Mouse (Mus musculus) mature B cell (primary cell): ENCODE data around the gene Slc41a2.

Experiments
- in situ Hi-C: fragments of 300-500 bp; cut with MboI; formaldehyde crosslinking; loops from 2 replicates; pipeline ENCODE4 v1.14.3; 2019

The Slc41a2 gene

DNA sequence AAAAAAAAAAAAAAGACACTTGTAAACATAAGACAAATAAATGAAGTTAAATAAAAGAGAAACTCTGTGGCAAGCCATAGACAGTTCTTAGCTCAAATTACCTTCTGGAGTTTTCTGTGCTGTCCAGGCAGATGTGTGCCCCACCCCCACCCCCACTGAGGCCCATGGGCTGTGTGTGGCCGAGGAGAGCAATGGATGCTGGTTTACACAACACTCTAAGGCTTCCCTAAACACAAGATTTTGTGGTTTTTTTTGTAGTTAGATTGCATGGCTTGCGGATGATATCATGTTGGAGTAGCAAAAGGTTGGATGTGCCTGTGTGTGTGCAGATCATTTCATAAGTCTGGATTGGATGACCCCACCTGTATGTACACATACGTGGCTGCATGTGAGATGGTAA lies 116.8 kb downstream of the Slc41a2 start:
- in situ Hi-C loops, result no loop called here

DNA sequence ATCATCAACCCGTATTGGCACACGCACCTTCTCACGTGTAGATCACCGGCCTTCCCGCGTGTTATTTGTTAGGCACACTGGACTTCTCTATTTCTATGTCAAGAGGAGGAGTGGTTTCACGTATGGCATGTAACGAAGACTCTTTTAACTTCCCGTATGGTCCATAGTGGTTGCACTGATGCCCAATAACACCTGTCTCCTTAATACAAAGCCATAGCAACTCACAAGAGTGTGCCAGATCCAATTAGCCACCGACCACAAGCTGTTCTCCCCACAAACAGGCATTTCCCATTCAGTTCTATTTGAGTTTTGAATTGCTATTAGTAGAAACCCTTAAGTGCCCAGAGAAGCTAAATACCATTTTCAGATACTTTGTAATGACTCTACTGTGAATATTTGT lies 117.5 kb downstream of the Slc41a2 start:
- in situ Hi-C loops, result no loop called here

DNA sequence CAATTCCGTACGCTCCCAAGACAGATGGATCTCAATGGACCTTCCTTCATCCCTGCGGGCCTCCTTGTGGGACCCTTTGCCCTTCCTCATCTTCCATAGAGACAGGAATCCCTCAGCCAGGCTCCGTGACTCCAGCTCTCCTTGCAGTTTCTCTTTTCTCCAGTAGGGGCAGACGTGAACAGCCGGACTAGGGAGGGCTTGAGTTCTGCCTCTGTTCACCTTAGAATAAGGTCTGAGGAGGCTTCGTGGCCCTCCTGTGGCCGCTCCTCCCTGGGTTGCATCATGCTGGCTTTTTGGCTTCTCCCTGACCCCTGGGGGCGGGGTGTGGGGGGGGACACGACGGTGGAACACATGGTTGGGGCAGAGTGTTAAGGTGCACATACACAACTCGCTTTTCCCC lies 118.0 kb downstream of the Slc41a2 start:
- in situ Hi-C loops, result no loop called here

DNA sequence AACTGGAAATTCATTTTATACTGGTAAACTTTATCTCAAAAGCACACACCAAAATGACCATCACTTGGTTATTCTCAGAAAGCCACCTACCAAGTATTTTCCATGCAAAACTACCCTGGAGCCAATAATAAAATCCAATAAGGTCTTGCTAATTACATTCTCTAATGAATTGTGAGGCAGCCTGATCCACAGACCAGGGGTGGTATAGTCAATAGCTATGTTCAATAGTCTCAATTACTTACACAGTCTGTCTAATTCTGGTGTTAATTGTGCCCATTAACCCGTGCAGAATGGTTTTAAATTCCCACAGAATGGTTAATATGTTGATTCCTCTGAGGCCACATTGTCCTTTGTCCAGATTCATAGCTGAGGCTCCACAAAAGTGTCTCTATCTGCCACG lies 118.9 kb downstream of the Slc41a2 start:
- in situ Hi-C loops, result no loop called here

DNA sequence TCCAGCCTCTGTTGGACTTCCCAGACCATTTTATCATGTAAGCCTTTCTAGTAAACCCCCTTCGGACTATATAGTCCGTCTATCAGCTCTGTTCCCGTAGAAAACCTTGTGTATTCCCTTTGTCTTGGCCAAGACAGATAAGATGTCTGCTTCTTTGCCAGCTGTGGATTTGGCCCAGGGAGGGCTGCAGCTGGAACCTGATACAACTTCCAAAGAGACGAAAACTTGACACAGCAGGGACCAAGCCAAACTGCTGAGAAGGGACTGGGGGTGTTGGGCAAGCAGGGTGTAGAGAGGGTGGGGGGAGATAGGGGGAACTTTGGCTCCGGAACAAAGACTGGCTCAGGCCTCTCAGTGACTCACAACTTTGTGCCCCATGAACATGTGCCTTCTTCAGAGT lies 120.4 kb downstream of the Slc41a2 start:
- in situ Hi-C loops, result no loop called here

DNA sequence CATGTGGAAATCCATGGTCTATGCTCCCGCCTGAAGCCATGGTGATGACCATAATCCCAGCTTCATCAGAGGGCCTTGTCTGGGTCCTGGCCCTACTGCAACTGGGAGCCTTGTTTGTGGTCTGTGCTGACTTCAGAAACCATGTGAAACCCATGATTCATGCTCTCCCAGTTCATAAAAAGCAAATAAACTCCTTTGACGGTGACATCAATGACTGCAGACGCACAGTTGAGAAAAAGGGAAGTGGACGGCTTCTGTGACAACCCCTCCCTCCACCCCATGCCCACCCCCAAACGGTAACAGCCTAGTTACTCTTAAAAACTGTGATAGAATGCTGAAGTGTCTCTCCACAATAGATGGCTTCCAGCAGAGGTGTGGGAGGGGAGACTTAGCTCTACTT lies 122.1 kb downstream of the Slc41a2 start:
- in situ Hi-C loops, result no loop called here

DNA sequence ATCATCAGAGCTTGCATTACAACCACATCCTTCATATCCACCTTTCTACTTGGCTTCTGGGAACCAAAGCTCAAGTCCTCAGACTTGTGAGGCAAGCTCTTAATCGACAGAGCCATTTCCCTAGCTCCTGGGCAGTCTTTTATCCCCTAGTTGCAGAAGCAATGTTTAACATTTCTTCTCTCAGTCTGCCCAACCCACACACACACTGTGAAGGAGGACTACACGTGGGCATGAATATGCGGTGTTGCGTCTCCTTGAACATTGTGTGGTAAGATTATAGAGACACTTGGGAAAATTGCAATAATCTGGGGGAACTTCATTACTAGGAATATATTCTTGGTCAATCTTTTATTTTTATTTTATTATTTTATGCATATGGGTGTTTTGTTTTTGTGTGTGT lies 125.1 kb downstream of the Slc41a2 start:
- in situ Hi-C loops, result no loop called here

DNA sequence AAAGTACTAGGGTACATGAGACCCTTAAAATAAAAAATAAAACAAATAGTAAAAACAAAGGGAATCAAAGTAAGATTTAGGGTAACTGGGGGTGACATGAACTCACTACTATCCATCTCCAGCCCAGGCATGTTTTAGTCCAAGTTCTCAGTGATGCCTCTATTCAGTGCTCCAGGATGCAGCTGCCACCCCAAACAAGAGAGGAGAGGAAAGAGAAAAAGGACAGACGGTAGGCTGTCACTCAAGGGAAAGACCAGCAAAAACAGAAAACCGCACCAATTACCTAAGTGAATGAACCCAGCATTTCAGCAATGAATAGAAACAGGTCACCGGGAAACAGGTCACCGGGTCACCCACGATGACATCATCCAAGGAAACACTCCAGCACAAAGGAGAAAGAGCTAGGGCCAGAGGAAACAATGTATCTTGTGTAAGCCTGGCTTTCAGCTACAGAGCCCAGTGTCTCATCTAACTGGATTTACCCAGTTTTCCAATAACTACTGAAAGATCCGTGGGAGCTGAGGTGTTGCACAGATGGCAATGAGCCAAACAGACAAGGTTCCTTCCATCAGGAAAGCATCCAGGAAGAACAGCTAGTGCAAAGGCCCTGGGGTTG lies 126.6 kb downstream of the Slc41a2 start:
- in situ Hi-C loops, result no loop called here

DNA sequence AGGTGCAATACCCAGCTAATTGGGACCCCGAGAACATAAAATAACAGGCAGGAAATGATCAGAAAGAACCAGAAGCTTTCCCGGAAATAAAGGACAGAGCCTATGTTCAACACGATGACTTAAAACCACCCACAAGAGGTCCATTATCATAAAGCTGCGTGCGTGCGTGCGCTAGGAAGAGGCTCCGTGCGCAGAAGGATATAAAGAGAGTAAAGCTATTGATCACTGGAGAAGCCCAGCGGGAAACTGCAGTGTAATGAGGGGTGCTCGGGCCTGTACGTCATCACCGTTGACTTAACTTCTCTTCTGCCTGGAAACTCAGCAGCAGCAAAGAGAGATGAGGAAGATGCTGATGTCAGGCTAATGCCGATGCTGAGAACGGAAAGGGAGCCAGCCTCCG lies 127.6 kb downstream of the Slc41a2 start:
- in situ Hi-C loops, result no loop called here

DNA sequence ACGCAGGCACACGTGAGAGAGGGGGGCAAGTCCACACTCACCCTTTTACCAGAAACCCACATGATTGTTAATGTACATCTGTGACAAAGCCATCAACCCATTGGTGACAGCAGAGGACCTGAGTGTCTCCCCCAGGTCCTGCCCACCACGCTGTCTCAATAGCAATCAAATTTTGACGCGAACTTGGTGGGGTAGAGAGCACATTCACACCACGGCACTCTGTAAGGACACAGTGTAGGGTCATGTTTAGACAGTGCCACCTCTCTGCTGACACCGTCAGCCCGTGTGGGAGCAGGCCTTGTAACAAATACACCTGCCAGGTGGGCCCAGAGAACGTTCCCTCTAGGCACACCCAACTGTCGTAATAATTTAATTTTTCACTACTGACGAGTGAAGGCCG lies 128.3 kb downstream of the Slc41a2 start:
- in situ Hi-C loops, result loop anchor here (10.0 kb wide), 1 partner anchor 405 kb away; no protein-coding TSS in a partner anchor

DNA sequence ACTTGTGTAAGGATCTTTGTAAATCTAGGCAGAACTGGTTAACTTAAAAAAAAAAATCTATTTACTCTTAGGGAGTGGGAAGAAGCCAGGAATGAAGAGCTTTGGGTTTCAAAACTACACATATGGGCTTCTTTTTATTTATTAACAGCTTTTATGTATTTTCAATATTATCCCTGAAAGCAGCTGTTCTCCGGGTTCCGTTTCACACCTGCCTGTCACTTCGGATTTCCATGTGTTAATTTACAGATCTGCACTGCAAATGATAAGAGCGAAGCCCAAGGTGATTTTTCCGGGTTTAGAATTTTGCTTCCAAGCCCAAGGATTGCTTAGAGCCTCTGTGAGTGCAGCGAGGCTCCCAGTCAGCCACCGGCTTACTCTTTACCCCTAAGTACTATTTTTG lies 129.2 kb downstream of the Slc41a2 start:
- in situ Hi-C loops, result loop anchor here (10.0 kb wide), 1 partner anchor 404 kb away; no protein-coding TSS in a partner anchor

DNA sequence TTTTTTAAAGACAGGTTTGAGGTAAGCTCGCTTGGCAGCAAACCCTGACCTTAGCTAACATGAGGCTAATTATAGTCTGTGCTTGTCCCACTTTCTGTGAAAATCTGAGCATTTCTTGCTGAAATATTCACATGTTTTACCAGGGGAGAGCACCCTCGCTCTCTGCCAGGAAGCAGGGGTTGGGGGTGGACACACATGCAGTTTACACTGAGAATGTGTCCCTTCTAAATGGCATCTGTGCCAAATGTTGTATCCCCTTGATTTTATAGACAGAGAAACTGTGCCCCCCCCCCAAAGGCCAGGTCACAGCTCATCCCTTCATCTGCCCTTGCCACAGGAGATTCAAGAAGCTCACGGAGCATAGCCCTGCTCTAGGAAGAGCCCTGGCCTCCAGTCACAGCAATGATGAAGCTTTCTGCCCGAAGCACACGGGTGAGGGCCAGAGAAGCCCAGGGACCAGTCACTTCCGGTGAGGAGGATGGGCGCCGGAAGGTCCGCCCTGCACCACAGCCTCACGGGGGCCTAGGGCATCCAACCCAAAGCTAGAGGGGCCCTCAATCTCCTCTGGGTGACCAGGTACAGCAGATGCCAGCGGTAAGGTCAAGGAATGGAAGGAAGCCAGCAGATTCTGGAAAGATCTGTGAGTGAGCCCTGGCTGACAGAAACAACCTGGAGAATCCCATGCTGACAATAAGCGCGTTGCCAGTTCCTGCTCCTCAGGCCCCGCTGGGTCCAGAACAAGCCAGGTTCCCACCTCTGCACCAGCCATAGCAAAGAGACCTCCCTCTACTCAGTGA lies 134.6 kb downstream of the Slc41a2 start:
- in situ Hi-C loops, result loop anchor here (10.0 kb wide), 1 partner anchor 398 kb away; no protein-coding TSS in a partner anchor

DNA sequence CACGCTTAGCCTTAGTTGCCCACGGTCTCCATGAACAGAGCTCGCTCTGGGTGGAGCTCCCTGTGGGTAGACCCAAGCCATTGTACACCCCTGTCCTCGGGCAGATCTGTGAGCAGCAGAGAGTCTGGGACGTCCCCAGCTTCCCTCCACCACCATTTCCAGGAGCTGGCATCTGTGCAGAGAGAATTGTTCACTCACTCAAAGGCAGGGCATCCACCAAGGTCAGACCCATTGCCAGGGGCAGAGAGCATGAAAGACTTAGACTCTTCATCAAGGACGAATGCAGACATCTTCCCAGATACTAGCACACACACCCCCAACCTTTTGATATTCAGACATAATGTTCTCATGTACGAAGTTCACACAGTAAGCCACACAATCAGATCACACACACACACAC lies 136.2 kb downstream of the Slc41a2 start:
- in situ Hi-C loops, result loop anchor here (10.0 kb wide), 1 partner anchor 397 kb away; no protein-coding TSS in a partner anchor

DNA sequence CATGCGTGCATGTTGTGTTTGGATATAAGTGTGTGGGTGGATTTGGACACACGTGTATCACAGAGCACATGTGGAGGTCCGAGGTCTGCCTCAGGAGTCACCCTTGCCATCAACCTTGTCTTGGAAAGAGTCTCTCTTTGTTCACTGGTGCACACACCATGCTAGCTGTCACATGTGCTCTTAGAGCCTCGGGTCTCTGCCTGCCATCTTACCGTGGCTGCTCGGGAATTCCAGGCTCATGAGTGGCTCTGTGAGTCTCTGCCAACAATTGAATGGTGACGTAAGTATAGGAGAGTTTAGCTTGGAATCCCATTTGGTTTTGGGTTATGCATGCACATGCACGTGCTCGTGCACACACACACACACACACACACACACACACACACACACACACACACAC lies 138.4 kb downstream of the Slc41a2 start:
- in situ Hi-C loops, result loop anchor here (10.0 kb wide), 1 partner anchor 294 kb away; no protein-coding TSS in a partner anchor

DNA sequence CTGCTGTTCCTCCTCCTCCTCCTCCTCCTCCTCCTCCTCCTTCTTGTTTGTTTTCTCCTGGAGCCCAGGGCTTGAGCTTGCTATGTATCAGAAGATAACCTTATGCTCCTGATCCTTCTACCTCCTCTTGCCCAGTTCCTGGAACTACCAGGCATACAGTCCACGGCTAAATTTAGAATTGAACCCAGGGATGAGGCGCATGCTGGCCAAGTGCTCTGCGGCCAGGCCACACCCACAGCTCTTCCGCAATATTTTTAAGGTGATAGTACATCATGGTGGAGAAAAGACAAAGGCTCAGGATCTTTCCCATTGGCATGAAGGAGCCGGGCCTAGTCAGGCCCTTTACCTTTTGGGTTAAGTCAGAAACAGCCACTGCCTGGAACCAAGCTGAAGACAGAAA lies 139.0 kb downstream of the Slc41a2 start:
- in situ Hi-C loops, result loop anchor here (10.0 kb wide), 1 partner anchor 294 kb away; no protein-coding TSS in a partner anchor

DNA sequence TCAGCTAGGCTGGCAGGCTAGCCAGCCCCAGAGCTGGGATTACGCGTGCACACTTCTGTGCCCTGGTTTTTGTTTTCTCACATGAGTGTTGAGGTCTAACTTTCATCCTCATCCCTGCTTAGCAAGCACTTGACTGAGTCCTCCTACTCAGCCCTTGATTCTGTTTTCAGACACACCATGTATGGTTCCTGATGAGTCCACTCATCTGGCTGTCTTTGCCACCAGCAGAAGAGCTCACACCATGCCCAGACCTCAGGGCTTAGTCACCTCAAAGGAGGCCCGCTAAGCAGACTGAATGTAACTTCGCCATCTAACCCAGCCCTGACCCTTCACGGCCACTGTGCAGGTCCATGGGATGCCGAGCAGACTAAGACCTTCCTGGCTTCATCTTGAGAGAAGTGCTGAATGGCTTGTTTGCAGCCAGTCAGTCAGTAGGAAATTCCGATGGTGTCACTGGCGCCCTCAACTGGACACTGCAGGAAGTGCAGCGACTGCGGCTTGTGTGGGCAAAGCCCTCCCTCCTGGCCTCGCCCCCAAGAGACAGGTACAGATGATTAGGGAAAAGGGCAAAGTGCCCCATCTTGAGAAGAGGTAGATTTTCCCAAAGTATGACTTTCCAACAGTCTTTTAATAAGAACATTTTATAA lies 139.9 kb downstream of the Slc41a2 start:
- in situ Hi-C loops, result loop anchor here (10.0 kb wide), 1 partner anchor 293 kb away; no protein-coding TSS in a partner anchor

DNA sequence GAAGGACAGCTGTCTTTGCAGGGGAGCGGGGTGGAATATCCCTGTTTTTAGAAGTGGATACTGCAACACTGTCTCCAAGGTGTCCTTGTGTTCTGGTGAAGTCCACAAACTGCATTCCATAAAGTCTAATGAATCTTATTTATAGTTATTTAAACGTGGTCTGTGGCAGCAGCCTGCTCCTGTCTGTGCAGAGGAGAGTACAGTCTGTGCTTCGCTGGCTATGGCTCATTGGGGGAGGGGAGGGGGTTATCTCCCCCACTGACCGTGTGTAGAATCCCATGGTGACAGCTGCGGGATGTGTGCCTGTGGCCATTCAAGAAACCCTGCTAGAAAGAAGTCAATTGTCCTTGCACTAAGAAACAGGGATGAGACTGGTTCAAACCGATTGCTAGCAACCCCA lies 145.7 kb downstream of the Slc41a2 start:
- in situ Hi-C loops, result loop anchor here (10.0 kb wide), 1 partner anchor 287 kb away; no protein-coding TSS in a partner anchor

DNA sequence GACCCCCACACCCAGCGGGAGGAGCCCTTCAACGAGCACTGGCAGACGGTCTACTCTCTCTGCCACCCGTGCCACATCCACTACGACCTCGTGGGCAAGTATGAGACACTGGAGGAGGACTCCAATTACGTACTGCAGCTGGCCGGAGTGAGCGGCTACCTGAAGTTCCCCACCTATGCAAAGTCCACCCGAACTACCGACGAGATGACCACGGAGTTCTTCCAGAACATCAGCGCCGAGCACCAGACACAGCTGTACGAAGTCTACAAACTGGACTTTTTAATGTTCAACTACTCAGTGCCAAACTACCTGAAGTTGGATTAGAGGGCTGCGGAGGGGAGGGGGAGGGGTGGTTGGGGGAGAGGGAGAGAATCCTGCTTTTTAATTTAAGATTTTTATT lies 146.2 kb downstream of the Slc41a2 start:
- in situ Hi-C loops, result loop anchor here (10.0 kb wide), 1 partner anchor 287 kb away; no protein-coding TSS in a partner anchor

DNA sequence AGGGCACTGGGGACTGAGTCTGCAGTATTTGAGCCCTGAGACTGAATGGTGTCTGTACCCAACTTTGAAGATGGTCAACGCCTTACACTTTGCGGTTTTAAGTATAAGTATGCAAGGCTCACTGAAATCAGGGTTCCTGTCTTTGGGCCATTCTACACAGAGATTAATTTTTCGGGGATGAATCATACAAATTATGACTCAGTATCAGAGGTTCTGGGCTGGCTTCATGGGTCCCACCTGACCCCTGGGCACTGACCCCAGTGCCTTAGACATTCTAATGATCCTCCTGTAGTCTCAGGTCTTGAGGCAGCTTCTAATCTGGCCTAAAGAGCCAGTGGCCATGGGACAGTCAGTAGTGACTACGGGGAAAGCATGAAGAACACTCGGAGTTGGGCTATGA lies 148.6 kb downstream of the Slc41a2 start:
- in situ Hi-C loops, result no loop called here

DNA sequence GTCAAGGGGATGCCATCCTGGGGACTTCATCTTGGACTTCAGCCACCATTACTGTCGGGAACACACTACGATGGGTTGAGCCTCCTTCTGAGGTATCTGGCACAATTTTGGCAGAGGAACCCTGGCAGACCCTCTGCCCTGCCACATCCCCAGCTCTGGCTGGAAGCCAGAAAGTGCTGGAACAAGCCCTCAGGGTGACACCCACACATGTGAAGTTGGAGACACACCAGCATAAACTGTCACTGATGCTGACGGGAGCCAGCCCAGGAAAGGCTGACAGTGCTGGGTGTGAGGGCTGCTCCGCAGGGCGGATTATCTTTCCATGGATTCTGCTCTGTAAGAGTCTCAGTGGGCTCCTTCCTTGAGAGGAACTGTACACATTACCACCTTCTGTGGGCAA lies 150.7 kb downstream of the Slc41a2 start:
- in situ Hi-C loops, result no loop called here

DNA sequence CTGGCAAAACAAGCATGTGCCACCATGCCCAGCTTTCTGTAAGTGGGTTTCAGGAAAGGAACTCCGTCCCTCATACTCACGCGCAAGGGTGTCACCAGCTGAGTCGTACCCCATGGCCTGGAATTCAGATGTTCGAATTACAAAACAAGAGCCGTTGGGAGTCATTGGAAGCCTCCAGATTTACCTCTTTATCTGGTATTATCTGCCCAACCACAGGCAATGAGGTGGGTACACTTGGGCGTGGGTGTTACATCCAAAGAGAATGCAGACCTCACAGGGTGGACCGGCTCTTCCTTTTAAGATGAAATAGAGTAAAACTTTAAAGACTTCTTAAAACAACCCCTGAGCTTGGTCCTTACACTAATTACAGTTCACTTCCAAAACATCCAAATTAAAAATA lies 151.5 kb downstream of the Slc41a2 start:
- in situ Hi-C loops, result no loop called here

DNA sequence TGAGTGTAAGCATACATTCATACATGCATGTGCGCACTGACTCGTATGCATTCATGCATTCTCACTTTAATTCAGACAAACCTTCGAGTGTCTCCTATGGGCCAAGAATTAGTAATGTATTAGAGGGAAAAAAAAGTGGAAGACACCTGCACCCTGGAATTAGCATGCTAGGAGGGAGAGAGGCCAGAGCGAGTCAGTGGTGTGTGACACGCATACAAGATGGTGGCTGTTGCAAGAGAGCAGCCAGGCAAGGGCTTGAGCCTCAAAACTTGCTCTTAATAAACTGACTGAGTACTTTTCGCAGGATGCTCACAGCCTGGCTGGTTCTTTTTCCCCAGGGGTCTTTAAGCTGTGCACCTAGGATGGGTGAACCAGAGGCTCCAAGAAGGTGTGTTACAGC lies 152.6 kb downstream of the Slc41a2 start:
- in situ Hi-C loops, result no loop called here
